Mouse (Mus musculus) cerebellum, adult 11 months (tissue): ENCODE data around the gene Creb3l4.
"Not testable (repeated sequence)": the region's sequence is repeated elsewhere in the genome, so short reads cannot be mapped to it uniquely, and the experiment has no call there.

Experiments used
- DNase-seq: peaks from one replicate; pipeline ENCODE4 v3.0.0; 2022

The Creb3l4 gene

GRCm38 (mm10) chr3:90264687-90265033, 21.3 kb upstream of the Creb3l4 start:
- DNase-seq: no peak

GRCm38 (mm10) chr3:90263121-90263771, 19.9 kb upstream of the Creb3l4 start:
- no peak for DNase-seq

GRCm38 (mm10) chr3:90258521-90258920, 15.2 kb upstream of the Creb3l4 start:
- DNase-seq: no peak

- DNase-seq: peak; percentile 94
These were observed 13.6 kb upstream of the Creb3l4 start for GRCm38 (mm10) chr3:90256731-90257530.

GRCm38 (mm10) chr3:90255784-90256353, 12.6 kb upstream of the Creb3l4 start:
- no peak for DNase-seq

GRCm38 (mm10) chr3:90255194-90255565, 11.9 kb upstream of the Creb3l4 start:
- no peak for DNase-seq

- no peak for DNase-seq
These were observed 11.3 kb upstream of the Creb3l4 start for GRCm38 (mm10) chr3:90254419-90255193.

GRCm38 (mm10) chr3:90253653-90254418, 10.5 kb upstream of the Creb3l4 start, which contains the start of gene Crtc2:
Crtc2 (plus strand) TSS chr3:90254163.
- peak; percentile 95 for DNase-seq

- DNase-seq: not testable (repeated sequence)
These were observed 9.9 kb upstream of the Creb3l4 start for GRCm38 (mm10) chr3:90253174-90253573.

GRCm38 (mm10) chr3:90252659-90253058, 9.3 kb upstream of the Creb3l4 start:
- not testable (repeated sequence) for DNase-seq

GRCm38 (mm10) chr3:90251731-90252226, 8.5 kb upstream of the Creb3l4 start:
- DNase-seq: not testable (repeated sequence)

GRCm38 (mm10) chr3:90250791-90251190, 7.5 kb upstream of the Creb3l4 start:
- no peak for DNase-seq

- DNase-seq: no peak
These were observed 5.4 kb upstream of the Creb3l4 start for GRCm38 (mm10) chr3:90248746-90249100.

GRCm38 (mm10) chr3:90247960-90248745, 4.8 kb upstream of the Creb3l4 start, which contains the start of gene Slc39a1:
Slc39a1 (plus strand) TSS chr3:90248172.
- DNase-seq: peak; percentile 85

GRCm38 (mm10) chr3:90247630-90247959, 4.3 kb upstream of the Creb3l4 start:
- DNase-seq: no peak

- no peak for DNase-seq
These were observed 2.1 kb upstream of the Creb3l4 start for GRCm38 (mm10) chr3:90245406-90245805.

GRCm38 (mm10) chr3:90241669-90242358, 1.5 kb downstream of the Creb3l4 start:
- no peak for DNase-seq

GRCm38 (mm10) chr3:90241251-90241650, 2.1 kb downstream of the Creb3l4 start:
- DNase-seq: no peak

GRCm38 (mm10) chr3:90231507-90232333, 11.6 kb downstream of the Creb3l4 start, which contains the start of gene Jtb:
Jtb (plus strand) TSS chr3:90231597.
- DNase-seq: peak; percentile 88

- no peak for DNase-seq
These were observed 12.2 kb downstream of the Creb3l4 start for GRCm38 (mm10) chr3:90231075-90231474.
